Mouse (Mus musculus): ENCODE measurements around the gene Ltb4r2. TPM values are rescaled to one million over a fixed set of nuclear protein-coding genes. Genes with fewer than 3 reads are reported as not detected.

Gene Ltb4r2
- polyA plus RNA-seq, 3 experiments from 2014 or later = not detected

GRCm38 (mm10) chr14:55782361-55782960, 21.2 kb downstream of the Ltb4r2 start:
- no peak for ATAC-seq

- no peak for ATAC-seq
These were observed 22.1 kb downstream of the Ltb4r2 start for GRCm38 (mm10) chr14:55783171-55783957.

- no peak for ATAC-seq
These were observed 22.7 kb downstream of the Ltb4r2 start, which contains the start of gene Adcy4 for GRCm38 (mm10) chr14:55783958-55784235. TSS of gene Adcy4 (minus strand) at chr14:55784095.

GRCm38 (mm10) chr14:55785195-55785594, 24.0 kb downstream of the Ltb4r2 start:
- ATAC-seq = no peak

GRCm38 (mm10) chr14:55787731-55788130, 26.5 kb downstream of the Ltb4r2 start:
- no peak for ATAC-seq

GRCm38 (mm10) chr14:55788256-55789050, 27.2 kb downstream of the Ltb4r2 start, which contains the start of gene Ripk3:
TSS of gene Ripk3 (minus strand) at chr14:55788865.
- peak; percentile 97 for ATAC-seq

GRCm38 (mm10) chr14:55793461-55793860, 32.2 kb downstream of the Ltb4r2 start:
- ATAC-seq = no peak

GRCm38 (mm10) chr14:55793946-55794345, 32.7 kb downstream of the Ltb4r2 start:
- no peak for ATAC-seq

- no peak for ATAC-seq
These were observed 34.3 kb downstream of the Ltb4r2 start for GRCm38 (mm10) chr14:55795380-55796163.

Other genes with a start within 250 kb of the Ltb4r2 start
- under 1 TPM in 1 of 3 experiments, not detected in 2; 0.08 TPM for gene Nrl, start 236.4 kb upstream of the Ltb4r2 start, polyA plus RNA-seq (2017; shearing (Covaris generic))
- 10 to 100 TPM; 31.9 to 37.5 (median 35.9) TPM for gene Pck2, start 221.2 kb upstream of the Ltb4r2 start, polyA plus RNA-seq (2017; shearing (Covaris generic))
- 100 to 1,000 TPM in 1 of 3 experiments, 10 to 100 TPM in 2; 73.9 to 107 (median 81.0) TPM for gene Dcaf11, start 201.4 kb upstream of the Ltb4r2 start, polyA plus RNA-seq (2017; shearing (Covaris generic))
- 1 to 10 TPM; 1.4 to 3.2 (median 3.2) TPM for gene A730061H03Rik, start 201.0 kb upstream of the Ltb4r2 start, polyA plus RNA-seq (2017; shearing (Covaris generic))
- gene Fitm1, start 185.8 kb upstream of the Ltb4r2 start, polyA plus RNA-seq (2017; shearing (Covaris generic)) = not detected
- 100 to 1,000 TPM; 667 to 812 (median 693) TPM for gene Psme1, start 183.3 kb upstream of the Ltb4r2 start, polyA plus RNA-seq (2017; shearing (Covaris generic))
- 10 to 100 TPM; 19.1 to 25.6 (median 23.3) TPM for gene Emc9, start 176.1 kb upstream of the Ltb4r2 start, polyA plus RNA-seq (2017; shearing (Covaris generic))
- gene Psme2, start 170.3 kb upstream of the Ltb4r2 start, polyA plus RNA-seq (2017; shearing (Covaris generic)) = 1,000 to 10,000 TPM in 1 of 3 experiments, 100 to 1,000 TPM in 2; 828 to 1,360 (median 869) TPM
- 10 to 100 TPM; 26.7 to 37.2 (median 35.3) TPM for gene Rnf31, start 169.7 kb upstream of the Ltb4r2 start, polyA plus RNA-seq (2017; shearing (Covaris generic))
- 100 to 1,000 TPM; 120 to 174 (median 141) TPM for gene Irf9, start 157.9 kb upstream of the Ltb4r2 start, polyA plus RNA-seq (2017; shearing (Covaris generic))
- 1 to 10 TPM in 2 of 3 experiments, not detected in 1; 2.7 to 4.0 TPM for gene Rec8, start 143.4 kb upstream of the Ltb4r2 start, polyA plus RNA-seq (2017; shearing (Covaris generic))
- gene Ipo4, start 125.5 kb upstream of the Ltb4r2 start, polyA plus RNA-seq (2017; shearing (Covaris generic)) = 10 to 100 TPM; 21.1 to 39.8 (median 36.3) TPM
- gene Gm49378, start 123.5 kb upstream of the Ltb4r2 start, polyA plus RNA-seq (2017; shearing (Covaris generic)) = 1 to 10 TPM in 2 of 3 experiments, under 1 TPM in 1; 0.44 to 2.8 (median 2.5) TPM
- 10 to 100 TPM; 36.3 to 45.0 (median 39.3) TPM for gene Tm9sf1, start 117.6 kb upstream of the Ltb4r2 start, polyA plus RNA-seq (2017; shearing (Covaris generic))
- 1 to 10 TPM in 2 of 3 experiments, under 1 TPM in 1; 0.68 to 2.2 (median 1.2) TPM for gene Tssk4, start 111.2 kb upstream of the Ltb4r2 start, polyA plus RNA-seq (2017; shearing (Covaris generic))
- gene Mdp1, start 100.9 kb upstream of the Ltb4r2 start, polyA plus RNA-seq (2017; shearing (Covaris generic)) = 100 to 1,000 TPM in 1 of 3 experiments, 10 to 100 TPM in 2; 89.2 to 101 (median 95.6) TPM
- gene Gmpr2, start 89.5 kb upstream of the Ltb4r2 start, polyA plus RNA-seq (2017; shearing (Covaris generic)) = 10 to 100 TPM; 25.8 to 33.9 (median 29.9) TPM
- 100 to 1,000 TPM; 335 to 412 (median 375) TPM for gene Nedd8, start 89.3 kb upstream of the Ltb4r2 start, polyA plus RNA-seq (2017; shearing (Covaris generic))
- 10 to 100 TPM; 26.4 to 30.7 (median 30.2) TPM for gene Tinf2, start 79.6 kb upstream of the Ltb4r2 start, polyA plus RNA-seq (2017; shearing (Covaris generic))
- not detected for gene Tgm1, start 47.5 kb upstream of the Ltb4r2 start, polyA plus RNA-seq (2017; shearing (Covaris generic))
- 10 to 100 TPM; 40.8 to 75.9 (median 62.1) TPM for gene Rabggta, start 39.2 kb upstream of the Ltb4r2 start, polyA plus RNA-seq (2017; shearing (Covaris generic))
- gene Dhrs1, start 15.7 kb upstream of the Ltb4r2 start, polyA plus RNA-seq (2017; shearing (Covaris generic)) = 10 to 100 TPM; 32.4 to 57.8 (median 46.5) TPM
- 1 to 10 TPM; 4.1 to 8.4 (median 5.4) TPM for gene Nop9, start 15.7 kb upstream of the Ltb4r2 start, polyA plus RNA-seq (2017; shearing (Covaris generic))
- gene Cideb, start 3.0 kb upstream of the Ltb4r2 start, polyA plus RNA-seq (2017; shearing (Covaris generic)) = not detected
- 10 to 100 TPM in 1 of 3 experiments, 1 to 10 TPM in 1, under 1 TPM in 1; 0.57 to 16.6 (median 3.8) TPM for gene Ltb4r1, start 4.5 kb downstream of the Ltb4r2 start, polyA plus RNA-seq (2017; shearing (Covaris generic))
- under 1 TPM in 1 of 3 experiments, not detected in 2; 0.29 TPM for gene Adcy4, start 22.7 kb downstream of the Ltb4r2 start, polyA plus RNA-seq (2017; shearing (Covaris generic))
- gene Ripk3, start 27.4 kb downstream of the Ltb4r2 start, polyA plus RNA-seq (2017; shearing (Covaris generic)) = 10 to 100 TPM; 71.9 to 99.8 (median 84.8) TPM
- gene Nfatc4, start 61.7 kb downstream of the Ltb4r2 start, polyA plus RNA-seq (2017; shearing (Covaris generic)) = not detected
- under 1 TPM in 1 of 3 experiments, not detected in 2; 0.04 TPM for gene Nynrin, start 92.6 kb downstream of the Ltb4r2 start, polyA plus RNA-seq (2017; shearing (Covaris generic))
- under 1 TPM in 1 of 3 experiments, not detected in 2; 0.11 TPM for gene Cbln3, start 123.0 kb downstream of the Ltb4r2 start, polyA plus RNA-seq (2017; shearing (Covaris generic))
- gene Khnyn, start 123.5 kb downstream of the Ltb4r2 start, polyA plus RNA-seq (2017; shearing (Covaris generic)) = 10 to 100 TPM; 10.5 to 13.1 (median 12.8) TPM
- gene Sdr39u1, start 138.9 kb downstream of the Ltb4r2 start, polyA plus RNA-seq (2017; shearing (Covaris generic)) = 100 to 1,000 TPM in 1 of 3 experiments, 10 to 100 TPM in 2; 76.4 to 107 (median 93.3) TPM
- not detected for gene Cma1, start 183.2 kb downstream of the Ltb4r2 start, polyA plus RNA-seq (2017; shearing (Covaris generic))
- not detected for gene Cma2, start 189.6 kb downstream of the Ltb4r2 start, polyA plus RNA-seq (2017; shearing (Covaris generic))

Measured in inflammation-experienced regulatory T-cells, adult 6 months (primary cell).